Mouse (Mus musculus) testis, adult 2 months (tissue): ENCODE measurements around the gene Rbfox3.

Experiments
- CTCF ChIP-seq: fragments of 200-500 bp; IDR thresholded peaks from 2 replicates; pipeline ENCODE4 v1.5.1; 2012; ENCODE audit warnings: low read depth, mild to moderate bottlenecking, inconsistent platforms, low read length, moderate library complexity; ENCODE audit not compliant: control insufficient read depth, insufficient read depth, insufficient replicate concordance
- POLR2A ChIP-seq: fragments of 200-500 bp; IDR thresholded peaks from 2 replicates; pipeline ENCODE4 v1.6.1; 2012; ENCODE audit warnings: low read depth, mild to moderate bottlenecking, inconsistent platforms, low read length, moderate library complexity; ENCODE audit not compliant: control insufficient read depth

DNA sequence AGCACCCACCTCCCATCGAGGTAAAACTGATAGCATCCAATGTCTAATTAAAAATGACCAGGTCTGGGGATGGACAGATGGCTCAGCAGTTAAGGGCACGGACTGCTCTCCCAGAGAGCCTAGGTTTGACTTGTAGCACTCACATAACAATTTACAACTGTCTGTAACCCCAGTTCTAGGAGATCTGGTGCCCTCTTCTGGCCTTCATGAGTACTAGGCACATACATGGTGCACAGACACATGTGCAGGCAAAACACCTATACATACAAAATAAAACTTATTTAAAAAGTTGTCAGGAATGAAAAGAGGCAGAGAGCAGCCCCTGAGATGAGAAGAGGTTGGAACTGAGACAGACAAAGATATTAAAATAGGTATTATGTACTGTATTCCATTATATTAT is 305.8 kb downstream of the Rbfox3 start:
- TF ChIP-seq CTCF (no peak), POLR2A (no peak)
